Mouse (Mus musculus) adrenal gland, postnatal 4 days (tissue): ENCODE results near the gene Stap2. TPM values are rescaled to one million over a fixed set of nuclear protein-coding genes. Genes with fewer than 3 reads are reported as not detected.

Experiments used
- DNase-seq, 2 experiments: peaks; one replicate each; pipeline ENCODE4 v3.0.0; 2021 to 2022; ENCODE audit warnings: low spot score in 2 of 2, mixed read lengths in 2 of 2
- total RNA-seq, 2 experiments: library from RNA; stranded (reverse); gene quantifications; 2 replicates each; pipeline ENCODE4 v1.2.3; 2021

Stap2 gene
- total RNA-seq, 2 experiments from 2014 or later, result 9.3 to 9.4 TPM

DNA sequence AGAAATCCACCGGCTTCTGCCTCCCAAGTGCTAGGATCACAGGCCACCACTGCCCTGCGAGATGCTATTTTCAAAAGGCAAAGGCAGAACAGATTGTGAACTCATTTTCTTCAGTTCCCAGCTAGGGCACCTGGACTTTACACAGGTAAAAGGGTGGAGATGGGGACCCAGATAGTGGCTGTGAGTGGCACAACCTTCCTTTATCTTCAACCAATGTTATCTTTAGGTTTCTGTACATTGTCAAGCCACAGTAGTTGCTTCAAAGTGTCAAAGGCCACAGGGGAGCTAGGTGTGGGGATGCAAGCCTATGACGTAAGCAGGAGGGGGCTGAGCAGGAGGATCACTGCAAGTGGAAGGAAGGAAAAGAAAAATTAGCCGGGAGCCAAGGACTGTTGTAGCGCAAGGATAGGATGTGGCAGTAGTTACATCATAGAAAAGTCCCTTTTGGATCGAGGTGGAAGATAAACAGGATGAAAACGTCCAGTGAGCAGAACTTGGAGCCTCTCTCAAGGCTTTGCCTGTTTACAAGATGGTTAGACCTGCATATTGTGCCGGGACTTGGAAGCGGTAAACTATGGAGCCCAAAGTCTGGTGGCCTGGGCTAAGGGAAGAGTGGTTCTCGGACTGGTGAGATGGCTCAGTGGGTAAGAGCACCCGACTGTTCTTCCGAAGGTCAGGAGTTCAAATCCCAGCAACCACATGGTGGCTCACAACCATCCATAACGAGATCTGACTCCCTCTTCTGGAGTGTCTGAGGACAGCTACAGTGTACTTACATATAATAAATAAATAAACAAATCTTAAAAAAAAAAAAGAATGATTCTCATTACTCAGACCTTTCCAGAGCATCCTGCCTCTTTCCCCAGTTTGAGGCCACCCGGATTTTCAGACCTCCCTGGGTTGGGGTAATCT lies 2.3 kb upstream of the Stap2 start:
- DNase-seq, result no peak

DNA sequence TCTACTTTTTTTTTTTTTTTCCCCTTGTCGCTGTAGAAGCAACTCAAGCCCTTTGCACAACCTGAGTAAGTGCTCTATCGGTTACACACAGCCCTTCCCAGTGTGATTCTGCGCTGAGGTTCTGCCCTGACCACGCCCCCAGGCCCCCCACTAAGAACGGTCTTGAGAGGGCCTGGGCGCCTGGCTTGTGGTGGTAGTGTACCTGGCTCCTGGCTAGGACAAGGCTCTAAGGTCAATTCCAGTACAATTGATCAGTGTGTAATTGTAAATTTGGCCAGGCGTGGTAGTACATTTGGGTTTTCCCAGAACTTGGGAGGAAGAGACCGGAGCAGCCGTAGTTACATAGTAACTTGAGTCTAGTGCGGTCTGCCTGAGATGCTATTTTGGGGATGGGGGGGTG lies 1.6 kb upstream of the Stap2 start:
- DNase-seq, result no peak

- DNase-seq, result no peak
Measured at GRCm38 (mm10) chr17:56003000-56003399, 2.4 kb downstream of the Stap2 start.

DNA sequence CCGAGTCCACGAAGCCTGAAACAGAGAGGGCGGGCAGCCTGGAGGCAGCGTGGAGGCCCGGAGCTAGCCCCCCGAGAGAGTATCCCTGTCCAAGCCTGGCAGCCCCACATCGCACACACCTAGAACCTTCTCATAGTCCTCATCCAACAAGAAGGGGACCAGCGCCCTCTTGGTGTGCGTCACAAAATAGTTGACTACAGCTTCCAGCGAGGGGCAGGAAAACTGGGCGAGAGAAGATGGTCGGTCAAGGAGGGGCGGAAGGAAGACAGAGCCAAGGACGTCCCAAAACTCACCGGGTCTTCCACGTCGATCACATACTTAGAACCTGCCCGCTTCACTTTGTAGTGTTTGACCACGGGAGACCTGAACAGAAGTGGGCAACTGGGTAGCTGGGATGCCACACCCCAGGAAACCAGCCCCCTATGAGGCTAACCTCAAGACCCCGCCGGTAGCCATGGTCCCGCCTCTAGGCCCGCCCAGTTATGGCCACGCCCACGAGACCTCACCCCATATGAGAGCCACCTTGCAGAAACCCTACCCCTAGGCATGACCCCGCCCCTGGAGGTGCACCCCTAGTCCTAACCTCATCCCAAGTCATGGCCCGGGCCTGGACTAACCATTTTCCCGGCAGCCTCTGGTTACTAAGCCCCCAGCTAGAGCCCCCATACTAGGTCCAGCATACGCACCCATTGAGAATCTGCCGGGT lies 5.4 kb downstream of the Stap2 start:
- no peak for DNase-seq

GRCm38 (mm10) chr17:55996007-55996406 lies 9.4 kb downstream of the Stap2 start:
- DNase-seq, result no peak

DNA sequence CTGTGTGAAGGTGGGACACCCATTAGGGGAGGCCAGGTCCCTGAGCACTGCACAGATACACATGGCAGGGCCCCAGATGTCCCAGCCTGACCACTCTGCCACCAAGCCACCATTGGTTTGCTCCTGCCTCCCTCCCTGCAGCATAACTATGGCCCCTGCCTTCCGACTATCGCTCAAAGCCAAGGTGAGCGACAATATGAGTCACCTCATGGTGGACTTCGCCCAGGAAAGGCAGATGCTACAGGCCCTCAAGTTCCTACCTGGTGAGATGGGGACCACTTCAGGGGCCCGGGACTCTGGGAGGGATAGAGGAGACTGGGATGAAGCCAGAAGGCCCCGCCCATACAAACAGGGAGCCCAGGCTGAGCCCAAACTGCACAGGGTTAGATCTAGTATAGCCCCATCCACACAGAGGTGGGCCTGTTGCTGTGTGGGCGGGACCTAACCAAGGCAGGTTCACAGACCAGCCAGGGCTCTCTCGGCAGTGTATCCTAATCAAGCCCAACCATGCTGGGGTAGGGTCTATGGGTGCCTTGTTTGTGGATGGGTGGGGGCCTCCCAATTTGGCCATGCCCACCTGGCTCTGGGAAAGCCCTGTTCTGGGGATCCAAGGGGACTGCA lies 15.0 kb downstream of the Stap2 start:
- DNase-seq, result no peak

- no peak for DNase-seq
Measured at GRCm38 (mm10) chr17:55986030-55986961, 19.1 kb downstream of the Stap2 start, which contains the start of gene Fsd1. Gene Fsd1 (plus strand): TSS chr17:55986509.

DNA sequence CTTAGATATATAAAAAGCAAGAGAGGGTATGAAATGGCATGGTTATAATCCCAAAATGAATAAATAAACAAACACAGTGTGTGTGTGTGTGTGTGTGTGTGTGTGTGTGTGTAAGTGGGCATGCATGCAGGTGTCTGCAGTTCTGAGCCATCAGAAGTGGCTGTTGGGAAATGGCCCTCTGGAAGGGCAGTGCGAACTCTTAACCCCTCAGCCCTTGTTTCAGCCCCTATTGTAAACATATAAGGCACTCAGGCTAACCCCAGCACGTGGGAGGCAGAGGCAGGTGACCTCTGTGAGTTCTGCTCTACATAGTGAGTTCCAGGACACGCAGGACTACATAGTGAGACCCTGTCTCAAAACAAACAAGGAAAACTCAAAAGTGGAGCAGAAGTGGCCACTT lies 28.1 kb downstream of the Stap2 start:
- no peak for DNase-seq

DNA sequence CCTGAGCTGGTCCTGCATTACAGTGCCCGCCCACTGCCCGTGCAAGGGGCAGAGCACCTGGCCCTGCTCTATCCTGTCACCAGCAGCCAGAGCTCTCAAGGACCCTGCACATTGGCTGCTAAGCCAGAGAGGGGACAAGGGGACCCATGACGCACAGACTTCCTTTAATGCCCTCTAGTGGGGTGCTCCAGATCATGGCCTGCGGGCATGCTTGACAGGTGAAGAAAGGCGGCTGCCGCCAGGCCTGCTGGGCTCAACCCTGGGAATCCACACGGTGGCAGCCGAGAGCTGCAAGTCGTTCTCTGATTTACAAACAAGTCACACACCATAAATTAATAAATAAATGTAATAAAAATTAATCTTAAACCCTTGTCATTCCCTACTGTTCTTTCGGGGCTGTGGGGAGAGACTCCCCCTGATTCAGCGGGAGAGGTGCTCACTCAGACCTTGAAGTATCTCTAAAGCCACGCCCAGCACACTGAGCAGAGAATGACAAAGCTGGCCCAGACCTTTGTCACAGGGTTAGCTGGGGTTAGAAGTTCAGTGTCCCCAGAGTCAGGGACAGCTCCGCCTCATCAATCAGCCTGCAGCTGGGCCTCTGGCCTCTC lies 29.0 kb downstream of the Stap2 start:
- DNase-seq, result peak in 1 of 2 experiments; percentile 70

DNA sequence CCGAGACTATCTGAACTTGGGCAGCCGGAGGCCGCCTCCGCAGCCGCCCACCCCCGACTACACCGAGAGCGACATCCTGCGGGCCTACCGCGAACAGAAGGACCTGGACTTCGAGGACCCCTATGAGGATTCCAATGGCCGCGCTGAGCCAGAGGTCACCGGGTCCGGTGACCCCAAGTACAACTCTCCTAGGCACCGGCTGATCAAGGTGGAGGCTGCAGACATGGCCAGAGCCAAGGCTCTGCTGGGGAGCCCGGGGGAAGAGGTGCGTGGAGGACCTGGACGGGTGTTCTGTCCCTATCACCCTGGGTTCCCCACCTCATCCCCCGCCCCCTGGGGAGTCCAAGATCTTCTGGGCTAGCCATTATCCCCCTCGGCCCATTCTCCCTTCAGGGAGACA lies 33.9 kb downstream of the Stap2 start:
- DNase-seq, result no peak

DNA sequence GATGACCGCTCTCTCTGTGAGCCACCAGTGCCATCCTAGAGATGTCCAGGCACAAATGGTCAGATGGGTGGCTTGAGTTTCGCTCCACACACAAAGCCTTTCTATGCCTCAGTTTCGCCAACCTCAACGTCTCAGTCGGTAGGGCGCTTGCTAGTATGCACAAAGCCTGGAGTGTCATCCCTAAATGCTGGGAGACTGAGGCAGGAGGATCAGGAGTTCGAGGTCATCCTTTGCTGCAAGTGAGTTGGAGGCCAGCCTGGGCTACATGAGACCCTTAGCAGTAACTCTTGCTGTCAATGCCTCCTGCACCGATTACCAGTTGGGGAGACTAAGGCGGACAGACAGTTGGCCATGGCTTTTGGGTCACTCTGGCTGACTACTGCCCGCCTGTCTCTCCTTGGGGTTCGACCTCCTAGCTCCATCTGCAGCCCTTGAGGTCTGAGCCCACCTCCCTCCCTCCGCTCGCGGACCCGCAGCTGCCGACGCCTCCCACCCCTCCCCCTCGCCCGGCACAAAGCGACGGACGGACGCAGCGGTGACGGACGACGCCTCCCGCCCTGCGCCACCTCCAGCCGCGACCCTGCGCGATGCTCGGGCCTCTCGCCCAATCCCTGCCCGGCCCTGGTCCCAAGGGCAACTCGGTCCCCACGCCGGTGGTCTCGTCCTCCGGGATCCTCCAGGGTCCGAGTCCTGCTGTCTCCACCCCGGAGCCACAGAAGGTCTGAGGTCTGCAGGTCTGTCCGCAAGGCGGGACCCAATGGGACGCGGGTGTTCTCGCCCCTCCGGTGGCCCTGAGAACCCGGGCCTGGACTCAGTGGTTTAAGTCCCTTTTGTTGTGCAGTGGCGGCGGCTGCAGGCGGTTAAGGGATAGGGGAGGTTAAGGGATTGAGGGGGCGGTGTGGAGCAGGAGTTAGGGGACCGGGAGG lies 35.2 kb downstream of the Stap2 start, which contains the start of gene Shd:
Shd (plus strand) TSS at position 502 of the 926 bp plus-strand sequence.
- no peak for DNase-seq

GRCm38 (mm10) chr17:55969560-55969959 lies 35.8 kb downstream of the Stap2 start:
- DNase-seq, result no peak

- DNase-seq, result no peak
Measured at GRCm38 (mm10) chr17:55968210-55968609, 37.2 kb downstream of the Stap2 start.

- no peak for DNase-seq
Measured at GRCm38 (mm10) chr17:55967186-55967585, 38.2 kb downstream of the Stap2 start.

DNA sequence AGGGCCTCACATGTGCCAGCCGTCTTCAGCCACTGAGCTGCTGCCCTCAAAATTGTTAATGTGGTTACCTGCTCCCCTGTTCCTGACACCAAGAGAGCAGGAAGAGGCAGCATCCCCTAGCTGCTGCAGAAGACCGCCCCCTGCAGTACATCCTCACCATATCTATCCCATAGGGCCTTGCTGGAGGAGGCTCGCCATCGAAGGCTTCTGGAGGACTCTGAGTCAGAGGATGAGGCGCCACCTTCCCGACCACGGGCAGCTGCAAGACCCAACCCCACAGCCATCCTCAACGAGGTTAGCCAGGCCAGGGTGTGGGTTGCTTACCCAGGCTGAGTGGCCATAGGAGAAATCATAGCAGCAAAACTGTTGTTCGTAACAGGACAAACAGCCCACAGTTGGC lies 40.4 kb downstream of the Stap2 start:
- no peak for DNase-seq

GRCm38 (mm10) chr17:55964496-55964895 lies 40.9 kb downstream of the Stap2 start:
- DNase-seq, result no peak

DNA sequence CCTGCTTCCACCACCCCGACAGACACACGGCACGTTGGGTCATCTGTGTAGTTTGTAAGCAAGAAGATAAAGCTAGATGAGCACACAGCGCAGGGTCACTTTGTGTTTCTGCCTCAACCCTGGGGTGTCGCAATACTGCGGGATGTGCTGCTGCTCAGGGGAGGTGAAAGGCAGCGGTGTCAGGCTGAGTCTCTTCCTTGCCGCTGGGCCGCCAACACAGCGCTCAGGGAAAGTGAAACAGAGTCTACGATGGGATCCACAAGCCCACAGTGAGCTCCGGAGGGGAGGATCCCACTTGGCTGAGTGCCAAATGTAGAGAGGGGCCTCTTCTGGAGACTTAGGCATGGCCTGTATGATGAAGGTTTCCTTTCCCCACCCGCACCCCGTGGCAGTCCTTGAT lies 42.2 kb downstream of the Stap2 start:
- peak in 1 of 2 experiments; percentile 2 for DNase-seq

- no peak for DNase-seq
Measured at GRCm38 (mm10) chr17:55961631-55962030, 43.8 kb downstream of the Stap2 start.

- no peak for DNase-seq
Measured at GRCm38 (mm10) chr17:55960791-55961190, 44.6 kb downstream of the Stap2 start.
